Mouse (Mus musculus): ENCODE data around the gene Olfr55.
"Not testable (repeated sequence)": the region's sequence is repeated elsewhere in the genome, so short reads cannot be mapped to it uniquely, and the experiment has no call there.

Olfr55 gene

DNA sequence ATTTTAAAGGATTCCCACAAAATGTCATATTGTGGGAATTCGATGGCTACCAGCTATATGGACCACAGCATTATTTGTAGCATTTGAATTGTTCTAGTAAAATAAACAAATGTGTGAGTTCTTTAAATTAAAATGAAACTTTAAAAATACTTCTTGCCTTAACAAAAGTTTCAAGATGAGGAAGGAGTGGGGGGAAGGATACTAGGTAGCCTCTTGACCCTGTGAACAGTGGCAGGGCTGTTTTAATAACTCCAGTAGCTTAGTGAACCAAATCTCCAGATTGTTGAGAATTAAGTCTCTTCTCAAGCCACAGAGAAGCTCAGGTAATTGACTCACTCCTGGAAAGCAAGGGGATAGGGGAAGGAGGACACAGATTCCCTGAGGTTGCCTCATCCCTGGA lies at the start of gene Olfr55:
Gene Olfr55 (plus strand): TSS at position 301 of the 400 bp plus-strand sequence.
- not testable (repeated sequence) for DNase-seq

DNA sequence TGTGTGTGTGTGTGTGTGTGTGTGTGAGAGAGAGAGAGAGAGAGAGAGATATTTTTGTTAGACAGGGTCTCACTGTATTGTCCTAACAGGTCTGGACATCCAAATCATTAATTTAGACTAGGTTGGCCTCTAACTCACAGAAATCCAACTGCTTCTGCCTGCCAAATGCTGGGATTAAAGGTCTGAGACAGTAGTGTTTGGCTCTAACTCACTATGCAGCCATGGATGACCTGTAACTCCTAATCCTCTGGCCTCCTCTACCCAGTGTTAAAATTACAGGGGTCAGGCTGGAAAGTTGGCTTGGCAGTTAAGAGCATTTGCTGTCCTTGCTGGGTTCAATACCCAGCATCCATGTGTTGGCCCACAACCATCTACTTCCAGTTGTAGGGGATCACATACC lies 43.7 kb upstream of the Olfr55 start:
- no peak for DNase-seq

- no peak for DNase-seq
Measured at GRCm38 (mm10) chr17:33126257-33126656, 42.0 kb upstream of the Olfr55 start.

DNA sequence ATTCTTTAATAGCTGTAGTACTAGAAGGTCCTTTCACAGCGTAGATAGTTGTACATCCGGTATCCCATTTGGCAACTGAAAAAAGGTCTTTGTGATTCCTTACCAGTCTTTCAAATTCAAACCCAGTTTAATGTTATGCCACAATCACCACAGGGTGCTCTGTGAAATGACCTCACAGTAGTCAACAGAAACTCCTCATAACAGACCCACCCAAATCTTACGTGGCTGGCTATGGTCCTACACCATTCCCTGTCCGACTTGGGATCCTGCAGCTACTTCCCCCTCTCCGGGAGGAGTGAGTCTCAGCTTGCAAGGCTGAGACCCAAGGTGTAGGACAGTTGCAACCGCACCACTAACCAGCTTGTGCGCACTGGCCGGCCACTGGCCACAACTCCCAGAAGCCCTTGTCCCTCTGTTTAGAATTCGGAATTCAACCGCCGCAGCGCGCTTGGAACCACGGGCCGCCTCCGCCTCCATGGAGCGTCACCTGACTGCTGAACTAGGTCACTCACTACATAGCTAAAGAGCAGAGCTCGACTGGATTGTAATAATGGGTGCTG lies 28.9 kb upstream of the Olfr55 start, which contains the start of gene Morc2b:
Gene Morc2b (minus strand): TSS at position 423 of the 560 bp plus-strand sequence.
- no peak for DNase-seq

DNA sequence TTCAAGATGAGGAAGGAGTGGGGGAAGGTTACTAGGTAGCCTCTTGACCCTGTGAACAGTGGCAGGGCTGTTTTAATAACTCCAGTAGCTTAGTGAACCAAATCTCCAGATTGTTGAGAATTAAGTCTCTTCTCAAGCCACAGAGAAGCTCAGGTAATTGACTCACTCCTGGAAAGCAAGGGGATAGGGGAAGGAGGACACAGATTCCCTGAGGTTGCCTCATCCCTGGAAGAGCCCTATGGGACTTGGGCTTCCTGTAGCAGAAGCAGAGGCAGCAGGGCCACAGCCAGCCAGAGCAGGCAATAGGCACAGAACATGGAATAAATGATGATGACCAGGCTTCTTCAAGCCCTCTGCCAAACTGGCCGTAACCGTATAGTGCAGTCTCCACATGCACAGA lies 22.8 kb downstream of the Olfr55 start, which contains the start of gene Olfr239:
Gene Olfr239 (plus strand): TSS at position 301 of the 400 bp plus-strand sequence.
- DNase-seq: not testable (repeated sequence)

DNA sequence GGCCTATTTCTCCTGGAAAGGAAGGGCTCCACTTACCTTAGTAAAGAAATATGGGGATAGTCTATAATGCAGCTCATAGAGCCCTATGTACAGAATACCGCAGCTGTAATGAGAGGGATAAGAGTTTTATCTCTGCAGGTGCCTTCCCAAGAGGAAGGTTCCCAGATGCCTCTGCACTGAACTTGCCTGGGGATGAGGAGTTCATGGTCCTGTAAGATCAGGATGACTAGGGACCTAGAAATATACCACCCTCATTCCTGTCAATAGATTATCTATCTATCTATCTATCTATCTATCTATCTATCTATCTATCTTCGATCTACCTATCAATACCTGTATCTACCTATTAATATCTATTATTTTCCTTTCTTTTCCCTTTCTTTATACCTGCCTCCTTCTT lies 53.3 kb downstream of the Olfr55 start, which contains the start of gene Olfr1564:
Gene Olfr1564 (minus strand): TSS at position 101 of the 400 bp plus-strand sequence.
- DNase-seq: no peak
